Mouse (Mus musculus) embryonic stem cell, embryonic (primary cell): Measurements from ENCODE around the gene Oser1.

ENCODE experiments used
- CTCF ChIA-PET, 4 experiments: fragments of 300-600 bp in 2 of 4; fragments of 350-600 bp in 2 of 4; sonication (Branson Sonifier 250); formaldehyde crosslinking; loops; one replicate each; lab custom pipeline; 2022; ENCODE audit warnings: inconsistent platforms in 2 of 4; lab: Charles Lee
- POLR2A ChIA-PET, 4 experiments: fragments of 300-600 bp in 2 of 4; fragments of 350-600 bp in 2 of 4; sonication (Branson Sonifier 250); formaldehyde crosslinking; loops; one replicate each; lab custom pipeline; 2022; ENCODE audit warnings: antibody characterized with exemption in 4 of 4, inconsistent platforms in 1 of 4; lab: Charles Lee

The Oser1 gene

GRCm38 (mm10) chr2:163362940-163363921, 61.3 kb downstream of the Oser1 start:
- ChIA-PET CTCF (interaction anchor here in 1 of 4 experiments (1.0 kb wide), 1 partner anchor 25 kb away, joined by 3 read pairs; no protein-coding TSS in a partner anchor), POLR2A (no interaction called here)

- POLR2A ChIA-PET: no interaction called here
- CTCF ChIA-PET: interaction anchor here in 1 of 4 experiments (0.7 kb wide), 1 partner anchor 83 kb away, joined by 3 read pairs; no protein-coding TSS in a partner anchor
Observed at GRCm38 (mm10) chr2:163360858-163361623, 63.5 kb downstream of the Oser1 start.

GRCm38 (mm10) chr2:163359253-163359652, 65.2 kb downstream of the Oser1 start:
- CTCF ChIA-PET: interaction anchor here in 1 of 4 experiments (0.7 kb wide), 1 partner anchor 371 kb away, joined by 3 read pairs; no protein-coding TSS in a partner anchor
- POLR2A ChIA-PET: interaction anchor here in 1 of 4 experiments (1.2 kb wide), 1 partner anchor 27 kb away, joined by 3 read pairs; no protein-coding TSS in a partner anchor

DNA sequence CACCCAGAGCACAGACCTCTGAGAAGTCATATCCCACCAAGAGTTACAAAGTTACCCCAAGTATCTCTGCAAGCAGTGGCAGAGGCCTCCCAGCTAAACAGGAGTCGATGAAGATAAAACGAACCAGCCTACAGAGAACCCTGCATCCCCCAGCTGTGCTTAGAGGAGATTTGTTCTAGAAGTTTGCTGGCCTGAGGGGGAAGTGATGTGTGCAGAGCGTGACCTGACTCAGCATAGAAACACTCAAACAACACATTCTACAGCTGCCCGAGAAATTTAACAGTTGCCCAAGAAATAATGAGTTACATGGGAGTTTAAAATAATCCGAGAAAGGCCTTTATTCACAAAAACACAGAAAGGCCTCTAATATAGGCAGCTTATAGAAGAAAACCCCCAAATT, 65.8 kb downstream of the Oser1 start:
- POLR2A ChIA-PET: no interaction called here
- CTCF ChIA-PET: interaction anchor here in 1 of 4 experiments (0.7 kb wide), 1 partner anchor 372 kb away, joined by 3 read pairs; no protein-coding TSS in a partner anchor

DNA sequence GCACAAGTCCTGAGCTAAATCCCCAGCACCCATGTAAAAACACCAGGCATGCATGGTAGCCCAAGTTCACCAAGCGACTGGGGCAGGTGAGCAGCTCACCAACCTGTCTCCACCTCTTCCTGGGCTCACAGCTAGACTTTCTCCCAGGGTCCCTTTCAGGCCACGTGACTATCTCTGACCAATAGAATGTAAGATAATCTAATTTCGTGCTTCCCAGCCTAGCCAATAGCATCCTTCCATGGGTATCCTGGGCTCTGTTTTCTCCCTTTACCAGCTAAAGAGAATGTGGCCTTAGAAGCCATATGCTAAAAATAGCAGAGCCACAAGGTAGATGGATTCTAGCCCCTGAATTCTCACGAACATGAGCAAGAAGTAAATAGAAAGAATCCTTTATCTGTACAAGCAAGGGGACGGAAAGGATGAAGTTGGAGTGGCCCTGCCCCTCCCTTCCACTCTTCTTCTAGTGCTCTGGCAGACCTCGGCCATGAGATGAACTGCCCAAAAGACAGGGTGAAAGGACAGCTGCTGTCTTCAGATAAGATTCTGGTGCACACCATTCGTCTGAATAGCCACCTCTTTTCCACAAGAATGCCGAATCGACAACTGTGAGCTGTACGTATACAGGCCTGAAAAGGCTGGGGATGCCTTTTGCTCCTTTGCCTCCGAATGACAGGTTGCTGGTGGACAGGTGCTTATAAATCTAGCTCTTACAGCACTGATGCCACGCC, 68.2 kb downstream of the Oser1 start:
- ChIA-PET CTCF (interaction anchor here (0.6 to 2.2 kb wide), 12 partner anchors 10 to 778 kb away, joined by 3 to 10 read pairs (median 5); no protein-coding TSS in a partner anchor), POLR2A (interaction anchor here in 3 of 4 experiments (0.6 to 2.4 kb wide), 14 partner anchors 13 to 425 kb away, joined by 3 to 6 read pairs (median 3); no protein-coding TSS in a partner anchor)
